Mouse (Mus musculus) bone marrow macrophage, adult 2 months (primary cell): ENCODE data around the gene Shtn1.

Experiments used
- CTCF ChIP-seq: IDR thresholded peaks from 2 replicates; pipeline ENCODE4 v1.5.1; 2012; ENCODE audit warnings: low read depth, mild to moderate bottlenecking, low read length, moderate library complexity
- POLR2A ChIP-seq: IDR thresholded peaks from 2 replicates; pipeline ENCODE4 v1.6.1; 2012; ENCODE audit warnings: mild to moderate bottlenecking, low read depth, low read length, borderline replicate concordance

GRCm38 (mm10) chr19:58979436-58980055 is 96.4 kb downstream of the Shtn1 start:
- no peak for TF ChIP-seq POLR2A
- TF ChIP-seq CTCF = no peak
